Comparison of ENCODE assay signal across 10 mouse cellular contexts in the genomic region with DNA sequence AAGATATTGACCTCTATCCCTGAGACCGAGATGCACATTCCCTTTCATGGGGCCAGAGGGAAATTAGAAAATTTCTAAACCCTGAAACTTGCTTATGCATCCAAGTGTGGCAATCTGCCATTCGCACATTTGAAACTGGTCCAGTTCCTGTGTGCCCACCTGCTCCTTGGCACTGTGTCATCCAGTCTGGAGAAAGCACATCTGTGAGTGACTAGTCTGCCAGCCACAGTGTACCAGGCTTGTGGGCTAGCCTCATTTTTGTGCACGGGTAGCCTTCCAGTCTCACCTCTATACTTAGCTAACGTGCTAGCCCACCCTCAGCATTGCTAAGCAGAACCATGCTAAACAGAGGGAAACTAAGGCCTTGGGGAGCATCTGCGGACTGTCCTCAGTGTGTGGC. TPM values are rescaled to one million over a fixed set of nuclear protein-coding genes. Genes with fewer than 3 reads are reported as not detected.
DNase-seq lines count a peak whose midpoint lies in the region; ATAC-seq and TF ChIP-seq lines count a peak whose summit lies in the region.
"Had no signal": no experiment of that assay in that cellular context is flagged by ENCODE, and none has a peak within 500 bp of the region (broad histone marks: within the 10 kb centered on the region; RNA-seq: fewer than 3 reads in every experiment).

No protein-coding gene starts in this region.

- 0 out of 2 replicates have a peak, but pooled peaks cover 5% of the 10 kb centered on the region for H3K36me3 ChIP-seq in hindbrain, postnatal 0 days (ENCODE audit: insufficient read depth, low read length)
- peaks cover 7% of the 10 kb centered on the region for H3K36me3 ChIP-seq in midbrain, embryonic 16.5 days (ENCODE audit: control insufficient read depth, insufficient read depth, low read length)
- H3K36me3 ChIP-seq in thymus, adult 2 months (ENCODE audit: control insufficient read depth, insufficient read depth, low read length) = no peaks in the 10 kb centered on the region
- H3K36me3 ChIP-seq: embryonic facial prominence, embryonic 13.5 days had no signal

- no peak overlapping the region for H3K4me3 ChIP-seq in hindbrain, postnatal 0 days (ENCODE audit: low read length)
- no peak overlapping the region for H3K4me3 ChIP-seq in midbrain, embryonic 16.5 days (ENCODE audit: low read depth, low read length)
- H3K4me3 ChIP-seq in thymus, adult 2 months (ENCODE audit: control insufficient read depth, insufficient read depth, low read length) = no peak overlapping the region
- H3K4me3 ChIP-seq: embryonic facial prominence, embryonic 13.5 days had no signal

- no peaks in the 10 kb centered on the region for H3K9me3 ChIP-seq in hindbrain, postnatal 0 days (ENCODE audit: low read length)
- no peaks in the 10 kb centered on the region for H3K9me3 ChIP-seq in midbrain, embryonic 16.5 days (replicated peaks; ENCODE audit: control insufficient read depth, low read length, poor library complexity, severe bottlenecking)
- H3K9me3 ChIP-seq: embryonic facial prominence, embryonic 13.5 days had no signal

- ATAC-seq in hindbrain, postnatal 0 days = 0 out of 2 replicates have a peak, but pooled peaks have one; percentile 31
- ATAC-seq in midbrain, embryonic 16.5 days = no peak
- ATAC-seq in monocyte, adult 5-6 weeks (replicated peaks; ENCODE audit: insufficient number of reproducible peaks, low FRiP score, low TSS enrichment, poor library complexity, severe bottlenecking) = no peak

- no peak for TF ChIP-seq POLR2A in thymus, adult 2 months (IDR thresholded peaks at IDR 0.05; ENCODE audit: control insufficient read depth, extremely low read depth, insufficient read depth, low read length, poor library complexity)

- H3K4me1 ChIP-seq in hindbrain, postnatal 0 days (ENCODE audit: insufficient read depth, low read length) = peaks cover 14% of the 10 kb centered on the region
- peaks cover 35% of the 10 kb centered on the region for H3K4me1 ChIP-seq in midbrain, embryonic 16.5 days (ENCODE audit: control insufficient read depth, insufficient read depth, low read length)
- no peaks in the 10 kb centered on the region for H3K4me1 ChIP-seq in thymus, adult 2 months (replicated peaks; ENCODE audit: control insufficient read depth, insufficient read depth, low read length)

- no peak for TF ChIP-seq CTCF in hindbrain, postnatal 0 days (IDR thresholded peaks at IDR 0.05; ENCODE audit: low read depth)
- no peak for TF ChIP-seq CTCF in thymus, adult 2 months (IDR thresholded peaks at IDR 0.05; ENCODE audit: borderline replicate concordance, control insufficient read depth, extremely low read depth, insufficient read depth, low read length, poor library complexity)

- peak overlapping the region; percentile 76 for H3K27ac ChIP-seq in hindbrain, postnatal 0 days
- peak overlapping the region; percentile 81 for H3K27ac ChIP-seq in midbrain, embryonic 16.5 days (ENCODE audit: low read length)
- H3K27ac ChIP-seq in thymus, adult 2 months (ENCODE audit: control insufficient read depth, insufficient read depth, low read length) = no peak overlapping the region
- H3K27ac ChIP-seq: embryonic facial prominence, embryonic 13.5 days had no signal

- no peaks in the 10 kb centered on the region for H3K27me3 ChIP-seq in hindbrain, postnatal 0 days (ENCODE audit: insufficient read depth, low read length)
- no peaks in the 10 kb centered on the region for H3K27me3 ChIP-seq in midbrain, embryonic 16.5 days (ENCODE audit: control insufficient read depth, insufficient read depth, low read depth, low read length)
- H3K27me3 ChIP-seq in thymus, adult 2 months (ENCODE audit: control insufficient read depth, insufficient read depth, low read length) = no peaks in the 10 kb centered on the region
- H3K27me3 ChIP-seq: embryonic facial prominence, embryonic 13.5 days had no signal

- H3K9ac ChIP-seq in hindbrain, postnatal 0 days (replicated peaks; ENCODE audit: low read length) = no peak overlapping the region
- H3K9ac ChIP-seq in midbrain, embryonic 16.5 days (ENCODE audit: low read depth, low read length) = peak overlapping the region; percentile 16; the same call in 1 of the 2 replicates
- H3K9ac ChIP-seq: embryonic facial prominence, embryonic 13.5 days had no signal

- H3K4me2 ChIP-seq in hindbrain, postnatal 0 days (ENCODE audit: low read depth, low read length) = no peak overlapping the region
- H3K4me2 ChIP-seq in midbrain, embryonic 16.5 days (ENCODE audit: low read length) = no peak overlapping the region
- H3K4me2 ChIP-seq: embryonic facial prominence, embryonic 13.5 days had no signal

- 46% methylated on average over 5 of the region's 5 CpGs for WGBS in hindbrain, postnatal 0 days
- 71% methylated on average over 5 of the region's 5 CpGs for WGBS in midbrain, embryonic 16.5 days
- 84% methylated on average over 5 of the region's 5 CpGs for WGBS in thymus, adult 2 months

- peak; percentile 24 for DNase-seq in brain, embryonic 18.5 days (ENCODE audit: low read depth, low spot score)
- DNase-seq in cerebellum, adult 9-11 months = peak; percentile 82
- peak; percentile 74 for DNase-seq in hindbrain, postnatal 0 days (ENCODE audit: low spot score)
- DNase-seq in thymus, adult 2 months = no peak
- no peak for DNase-seq in urinary bladder, postnatal 36 days (ENCODE audit: low spot score in 2 of 2)
- DNase-seq in thymus, postnatal 10 days (ENCODE audit: low spot score in 2 of 2) = no peak
- DNase-seq: gastrocnemius, postnatal 36 days had no signal

RNA-seq across cellular contexts. Expression of a gene that starts 53.0 kb away (rescaled TPM):
- total RNA-seq in hindbrain, postnatal 0 days (2014; rRNA removed) = 68.8 and 72.1 TPM in 2 replicates
- polyA plus RNA-seq in hindbrain, postnatal 0 days (2015; fragmentation: Nextera tagmentation; extraction: Ambion mirVana) = 15.4 and 15.7 TPM in 2 replicates
- polyA plus RNA-seq in midbrain, embryonic 16.5 days (2015; fragmentation: Nextera tagmentation; extraction: Ambion mirVana) = 52.0 and 53.3 TPM in 2 replicates
- 13.0 and 17.2 TPM in 2 replicates for polyA plus RNA-seq in thymus, adult 2 months (2012; rRNA removed)
- not detected in 3 replicates for total RNA-seq in monocyte, adult 5-6 weeks (2017)

Comparison
In these comparisons a context has a peak if more than half of its experiments do, and no peak if none do; other contexts are left out.
1. DNase-seq: peak in brain, embryonic 18.5 days (single experiment), cerebellum, adult 9-11 months (single experiment) and hindbrain, postnatal 0 days (single experiment); none in thymus, adult 2 months (single experiment), urinary bladder, postnatal 36 days (0 of 2) and thymus, postnatal 10 days (0 of 2).